Mouse (Mus musculus) fat pad, adult 2 months (tissue): ENCODE measurements around the gene Prkcz.
"Not testable (repeated sequence)": the region's sequence is repeated elsewhere in the genome, so short reads cannot be mapped to it uniquely, and the experiment has no call there.

Source experiments
- DNase-seq: peaks from one replicate; pipeline ENCODE4 v3.0.0-alpha.2; 2011; ENCODE audit warnings: low read depth, low spot score; ENCODE audit errors: extremely low read depth

Gene Prkcz

DNA sequence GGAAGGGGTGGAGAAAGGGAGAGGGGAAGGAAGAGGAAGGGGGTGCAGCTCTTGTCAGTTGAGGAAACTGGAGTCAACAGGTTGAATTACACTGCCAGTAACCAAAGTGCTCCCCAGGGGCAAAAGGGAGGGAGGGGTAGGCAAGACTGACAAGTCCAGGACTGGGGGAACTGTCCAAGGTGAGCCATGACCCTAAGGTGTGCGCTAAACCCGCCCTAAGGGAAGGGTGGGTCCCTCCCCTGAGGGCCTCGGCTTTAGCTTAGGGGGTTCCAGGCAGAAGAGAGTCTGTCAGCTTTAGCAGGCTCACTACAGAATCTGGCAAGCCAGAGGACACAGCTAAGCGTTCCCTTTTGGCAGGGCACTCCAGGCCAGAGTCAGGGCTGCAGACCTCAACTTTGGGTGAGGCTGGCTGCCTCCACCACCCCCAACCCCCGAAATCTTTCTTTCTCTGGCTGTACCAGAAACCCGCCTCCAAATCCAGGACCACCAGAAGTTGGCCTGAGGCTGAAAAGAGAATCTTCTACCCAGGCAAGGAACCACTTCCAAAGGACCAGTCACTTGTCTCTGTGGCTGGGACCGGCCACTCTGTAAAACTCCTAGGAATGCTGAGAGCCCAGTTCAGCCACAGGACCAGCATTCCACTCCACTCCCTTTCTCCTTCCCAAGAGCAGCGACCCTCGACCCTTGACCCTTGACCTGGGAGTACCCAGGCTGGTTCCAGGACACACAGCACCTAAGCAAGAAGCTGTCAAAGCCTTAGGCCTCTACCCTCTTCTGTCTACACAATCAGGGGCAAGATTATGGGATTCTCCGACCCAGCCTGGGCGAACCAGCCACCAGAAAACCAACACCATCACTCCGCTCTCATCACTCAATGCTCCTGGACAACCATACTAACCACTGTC is 1.3 kb downstream of the Prkcz start:
- DNase-seq = no peak

DNA sequence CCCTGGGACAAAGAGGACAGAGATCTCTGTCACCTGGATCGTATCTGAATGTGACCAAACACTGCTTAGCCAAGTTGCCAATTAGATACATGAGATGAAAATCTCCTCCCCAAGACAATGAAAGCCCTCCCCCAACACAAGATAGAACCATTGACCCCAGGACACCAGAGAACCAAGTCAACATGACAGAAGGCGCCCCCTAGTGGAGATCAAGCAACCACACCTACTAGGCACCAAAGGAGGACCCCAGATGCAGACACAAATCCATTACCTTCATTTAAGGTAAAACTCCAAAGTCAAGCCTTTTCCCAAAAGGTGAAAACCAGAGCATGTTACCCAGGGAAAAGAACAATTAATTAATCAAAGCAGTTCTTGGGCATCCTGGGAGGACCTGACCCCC is 3.6 kb downstream of the Prkcz start:
- no peak for DNase-seq

DNA sequence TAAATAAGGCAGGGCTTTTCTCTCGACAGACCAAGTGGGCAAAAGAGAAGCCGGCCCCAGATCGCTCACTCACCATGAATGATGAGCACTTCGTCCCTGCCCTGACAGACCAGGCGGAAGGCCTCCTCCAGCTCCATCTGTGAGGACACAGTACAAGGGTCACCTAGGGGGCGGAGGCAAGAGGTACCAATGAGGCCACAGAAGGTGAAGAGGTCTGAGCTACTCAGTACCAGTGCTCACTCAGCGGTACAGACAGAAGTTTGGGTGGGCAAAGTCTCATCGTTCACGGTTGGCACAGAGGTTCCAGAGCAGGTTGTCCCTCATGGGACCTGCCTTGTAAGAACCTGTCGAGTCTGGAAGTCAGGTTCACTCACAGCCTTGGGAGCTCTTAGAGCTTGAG is 4.8 kb downstream of the Prkcz start:
- no peak for DNase-seq

DNA sequence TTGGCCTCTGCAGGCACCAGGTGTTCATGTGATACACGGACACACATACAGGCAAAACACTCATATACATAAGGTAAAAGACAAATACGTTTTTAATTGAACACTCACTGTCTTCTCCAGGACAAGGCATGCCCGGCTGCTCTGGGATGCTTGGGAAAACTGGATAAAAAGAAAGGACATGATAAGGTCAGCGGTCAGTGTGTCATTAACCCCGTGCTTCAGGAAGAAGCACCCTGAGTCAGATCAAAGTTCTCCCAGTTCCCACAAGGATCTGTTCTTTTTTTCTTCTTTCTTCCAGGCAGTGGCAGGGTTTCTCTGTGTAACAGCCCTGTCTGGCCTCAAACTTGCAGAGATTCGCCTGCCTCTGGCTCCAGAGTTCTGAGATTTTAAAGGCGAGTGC is 6.6 kb downstream of the Prkcz start:
- no peak for DNase-seq

DNA sequence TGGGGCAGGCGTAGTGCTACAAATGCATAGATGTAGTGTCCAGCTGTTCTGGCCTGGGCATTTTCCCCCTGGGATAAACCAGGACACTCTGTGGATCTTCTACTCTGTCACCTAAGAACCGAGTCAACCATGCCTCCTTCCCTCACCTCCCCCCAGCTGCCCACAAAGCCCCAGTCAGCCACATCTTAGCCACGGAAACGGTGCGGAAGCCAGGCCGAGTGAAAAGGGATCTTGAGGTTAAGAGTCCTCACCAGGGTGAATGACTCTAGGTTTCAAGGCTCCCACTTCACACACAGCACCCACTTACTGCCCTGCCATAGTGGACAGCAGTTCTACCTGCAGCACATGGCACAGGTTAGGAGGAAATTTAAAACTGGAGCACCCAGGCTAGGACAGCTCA is 7.1 kb downstream of the Prkcz start:
- no peak for DNase-seq

DNA sequence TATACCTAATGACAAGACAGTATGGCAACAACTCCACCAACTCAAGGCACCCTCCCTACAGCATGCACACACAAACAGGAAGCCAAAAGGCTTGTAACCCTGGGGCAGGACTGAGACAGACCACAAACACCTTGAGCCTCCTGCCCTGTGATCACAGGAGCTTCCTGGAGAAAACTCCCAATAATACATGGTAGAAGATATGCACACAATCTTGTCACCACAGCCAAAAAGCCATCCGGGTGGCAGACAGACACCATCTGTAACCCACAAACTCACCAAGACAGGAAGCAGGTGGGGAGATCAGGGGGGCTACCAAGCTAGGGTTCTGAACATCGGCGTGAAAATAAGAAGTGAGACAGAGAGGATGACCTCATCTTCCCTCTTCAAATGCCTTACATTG is 8.6 kb downstream of the Prkcz start:
- no peak for DNase-seq

DNA sequence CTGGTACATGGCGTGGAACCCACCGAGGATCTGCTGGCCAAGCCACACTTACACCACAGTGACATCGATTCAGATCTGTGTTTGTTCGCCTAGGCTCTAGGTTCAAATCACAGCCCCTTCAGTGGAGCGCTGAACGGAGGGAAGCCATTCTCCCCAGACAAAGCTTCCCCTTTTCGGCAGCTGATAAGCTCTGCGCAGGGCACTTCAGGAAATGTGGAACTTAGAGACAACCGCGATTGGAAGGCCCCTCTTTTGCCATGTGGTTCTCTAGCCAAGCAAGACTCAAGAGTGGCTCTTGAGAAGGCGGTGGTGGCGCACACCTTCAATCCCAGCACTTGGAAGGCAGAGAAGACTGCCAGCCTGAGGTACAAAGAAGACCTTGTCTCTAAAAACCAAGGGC is 14.8 kb downstream of the Prkcz start:
- no peak for DNase-seq

DNA sequence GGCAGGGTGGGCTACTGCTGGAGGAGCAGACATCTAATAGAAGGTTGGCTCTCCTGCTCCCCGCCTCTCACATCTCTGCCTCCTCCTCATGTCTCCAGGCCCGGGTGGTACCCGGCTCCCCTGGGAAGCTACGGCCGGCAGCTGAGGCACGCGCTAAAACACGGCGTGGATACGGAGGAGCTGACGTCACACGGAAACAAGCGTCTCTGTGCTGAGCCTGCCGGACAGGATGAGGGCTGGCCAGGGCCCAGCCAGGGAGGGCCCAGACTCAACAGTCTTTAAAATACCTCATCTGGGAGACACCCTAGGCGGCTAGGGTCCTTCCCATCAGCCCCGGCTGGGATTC is 15.6 kb downstream of the Prkcz start:
- no peak for DNase-seq

DNA sequence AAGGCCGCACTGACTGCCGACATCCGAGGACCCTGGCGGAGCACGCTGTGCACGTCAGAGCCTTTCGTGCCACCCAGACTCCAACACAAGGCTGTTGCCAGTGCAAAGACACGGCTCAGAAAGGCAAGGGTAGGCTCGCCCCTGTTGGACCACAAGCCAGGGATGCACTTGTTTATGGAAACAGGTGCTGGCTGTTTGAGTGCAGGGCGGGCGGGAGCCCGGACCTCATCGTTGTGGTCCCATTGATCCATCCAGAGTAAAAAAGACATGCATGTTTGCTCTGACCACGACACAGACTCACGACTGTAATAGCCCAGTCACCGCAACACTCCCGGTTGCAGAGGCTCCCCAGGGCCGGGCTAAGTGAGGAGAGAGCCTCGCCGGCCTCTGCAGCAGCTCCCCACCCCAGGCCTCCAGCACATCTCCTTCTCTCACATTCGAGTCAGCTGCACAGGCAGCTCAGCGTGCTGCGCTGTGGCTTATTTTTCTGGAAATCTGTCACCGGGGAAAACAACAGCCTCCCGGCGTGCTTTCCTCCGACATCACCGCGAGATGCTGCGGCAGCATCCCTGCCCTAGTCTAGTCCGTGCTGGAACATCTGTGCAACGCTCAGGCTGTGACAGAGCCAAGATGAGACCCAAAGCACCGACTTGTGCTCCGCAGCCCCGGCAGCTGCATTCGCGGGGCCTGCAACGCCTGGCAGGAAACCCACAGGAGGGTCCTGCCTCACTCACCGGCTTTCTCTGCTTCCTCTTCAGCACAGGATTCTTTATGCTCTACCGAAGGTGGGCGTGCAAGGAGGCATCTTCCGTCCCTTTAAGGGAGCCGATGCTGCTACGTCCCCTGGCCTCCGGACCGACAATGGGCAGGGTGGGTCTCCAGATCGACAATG is 16.2 kb downstream of the Prkcz start:
- no peak for DNase-seq

DNA sequence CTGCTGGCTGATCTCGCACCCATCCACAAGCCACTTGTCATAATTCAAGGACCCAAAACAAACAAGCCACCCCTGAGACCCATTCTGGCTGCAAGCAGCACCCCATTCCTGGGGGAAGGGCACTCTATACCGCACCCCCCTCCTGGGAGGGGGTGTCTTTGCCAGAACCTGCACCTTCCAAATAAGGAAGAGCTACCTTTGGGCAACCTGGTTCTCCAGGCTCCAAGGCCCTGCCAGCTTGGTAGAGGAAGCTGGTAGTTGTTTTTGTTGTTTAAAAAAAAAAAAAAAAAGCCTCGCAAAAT is 16.9 kb downstream of the Prkcz start:
- DNase-seq = no peak

DNA sequence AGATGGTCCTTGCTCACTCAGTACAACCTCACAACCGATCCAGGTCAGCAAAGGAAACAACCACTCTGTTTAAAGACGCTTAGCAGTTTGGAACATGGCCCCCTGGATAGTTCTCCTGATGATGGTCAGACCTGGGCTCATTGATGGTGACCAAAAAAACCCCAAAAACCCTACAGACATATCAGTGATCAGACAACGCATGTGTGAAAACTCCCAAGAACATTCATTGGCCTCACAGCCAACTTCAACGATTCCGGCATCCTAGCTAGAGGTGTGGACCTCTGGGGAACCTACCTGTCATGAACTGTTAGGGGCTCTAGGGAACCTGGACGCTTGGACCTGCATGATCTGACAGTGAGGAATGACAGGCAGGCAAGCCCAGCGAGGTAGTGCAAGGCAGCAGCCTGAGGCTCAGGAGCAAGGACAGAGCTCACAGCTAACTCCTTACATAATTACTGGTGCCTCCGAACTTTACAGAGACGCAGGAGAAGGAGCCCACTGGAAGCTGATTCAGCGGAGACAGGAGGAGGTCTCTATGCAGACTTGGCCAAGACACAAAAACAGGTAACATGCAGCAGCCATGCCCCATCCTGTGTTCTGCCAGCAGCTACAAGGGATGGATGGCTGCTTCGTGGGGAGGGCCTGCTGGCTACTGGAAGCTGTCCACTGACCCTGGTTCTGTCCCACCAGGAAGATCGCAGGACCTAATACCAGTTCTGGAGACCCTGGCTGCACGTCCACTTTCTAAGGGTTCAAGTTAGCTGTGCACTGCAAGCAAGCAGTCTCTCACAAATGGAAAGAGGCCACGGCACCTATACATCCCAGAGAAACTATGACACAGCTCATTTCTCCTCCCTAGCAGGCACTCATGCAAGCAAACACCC is 17.5 kb downstream of the Prkcz start:
- no peak for DNase-seq

DNA sequence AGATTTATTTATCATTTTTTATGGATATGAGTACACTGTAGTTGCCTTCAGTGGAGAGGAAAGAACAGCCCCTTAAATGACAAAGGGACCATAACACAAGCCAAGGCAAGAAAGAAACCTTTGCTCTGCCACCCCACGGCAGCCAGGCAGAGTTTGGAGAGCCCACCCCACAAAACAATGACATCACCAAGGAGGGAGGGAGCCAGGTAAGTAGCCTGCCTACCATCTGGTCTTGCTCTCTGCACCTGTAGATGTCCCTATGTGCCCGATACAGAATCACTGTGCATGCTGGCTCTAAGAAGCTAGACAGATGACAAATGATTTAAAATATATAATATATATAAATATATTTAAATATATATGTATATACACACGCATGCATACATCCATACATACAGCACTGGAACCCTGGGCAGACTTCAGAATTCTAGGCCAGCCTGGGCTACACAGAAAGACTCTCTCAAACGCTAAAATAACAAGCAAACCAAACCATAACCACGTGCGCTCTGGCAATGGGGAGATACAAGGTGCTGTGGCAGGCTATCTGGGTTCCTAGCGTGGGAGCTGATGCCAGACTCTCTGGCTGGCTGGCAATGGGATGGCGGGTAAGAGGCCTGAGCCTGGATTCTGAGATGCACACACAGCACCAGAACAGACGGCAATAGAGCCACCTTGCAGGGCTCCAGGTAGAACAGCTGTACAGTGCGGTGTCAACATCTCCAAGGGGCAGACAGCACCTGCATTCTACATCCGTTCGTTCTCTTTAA is 24.7 kb downstream of the Prkcz start:
- no peak for DNase-seq

DNA sequence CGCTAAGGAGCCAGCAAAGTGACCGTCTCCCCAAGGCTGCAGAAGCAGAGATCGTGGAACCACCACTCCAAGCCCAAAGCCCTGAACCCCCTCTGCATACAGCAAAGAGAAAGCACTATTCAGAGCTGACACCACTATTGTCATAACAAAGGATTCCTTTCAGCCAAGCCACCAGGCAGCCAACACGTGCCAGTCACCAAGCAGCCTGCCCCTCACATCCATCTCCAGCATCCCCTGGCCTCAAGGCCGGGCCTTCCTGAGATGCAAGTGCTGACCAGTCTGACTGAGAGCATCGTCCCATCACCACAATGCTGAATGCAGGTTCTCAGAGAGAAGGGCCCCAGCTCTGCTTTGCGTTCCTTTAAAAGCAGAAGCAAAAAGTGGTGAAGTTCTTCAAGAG is 28.9 kb downstream of the Prkcz start:
- DNase-seq = no peak

DNA sequence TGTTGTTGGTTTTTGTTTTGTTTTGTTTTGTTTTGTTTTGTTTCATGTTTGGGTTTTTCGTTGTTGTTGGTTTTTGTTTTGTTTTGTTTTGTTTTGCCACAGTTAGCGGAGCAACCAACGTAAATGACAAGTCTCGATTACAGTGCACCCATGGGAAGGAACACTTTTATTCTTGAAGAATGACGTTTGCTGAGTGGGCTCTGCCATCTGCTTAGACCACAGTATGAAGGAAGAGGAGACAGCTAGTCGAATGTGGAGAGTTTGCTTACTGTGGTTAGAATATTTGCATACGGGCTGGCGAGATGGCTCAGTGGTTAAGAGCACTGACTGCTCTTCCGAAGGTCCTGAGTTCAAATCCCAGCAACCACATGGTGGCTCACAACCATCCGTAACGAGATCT is 32.8 kb downstream of the Prkcz start:
- not testable (repeated sequence) for DNase-seq

DNA sequence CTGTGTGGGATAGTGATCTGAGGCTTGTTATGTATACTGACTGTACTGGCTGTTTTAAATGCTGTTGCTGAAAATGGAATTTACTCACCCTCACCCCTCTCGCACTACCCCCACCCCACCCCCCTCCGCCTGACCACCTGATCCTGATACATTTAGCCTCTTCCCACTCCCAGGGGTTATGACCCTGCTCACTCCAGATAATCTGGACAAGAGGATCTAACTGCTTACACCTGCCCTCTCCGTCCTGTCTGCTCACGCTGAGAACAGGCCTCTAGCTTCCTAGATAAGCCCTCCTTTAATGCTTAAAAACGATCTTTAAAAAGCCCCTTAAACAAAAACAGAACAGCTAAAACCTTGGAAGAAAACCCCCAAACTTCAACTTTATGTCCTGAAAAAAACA is 35.4 kb downstream of the Prkcz start:
- no peak for DNase-seq

DNA sequence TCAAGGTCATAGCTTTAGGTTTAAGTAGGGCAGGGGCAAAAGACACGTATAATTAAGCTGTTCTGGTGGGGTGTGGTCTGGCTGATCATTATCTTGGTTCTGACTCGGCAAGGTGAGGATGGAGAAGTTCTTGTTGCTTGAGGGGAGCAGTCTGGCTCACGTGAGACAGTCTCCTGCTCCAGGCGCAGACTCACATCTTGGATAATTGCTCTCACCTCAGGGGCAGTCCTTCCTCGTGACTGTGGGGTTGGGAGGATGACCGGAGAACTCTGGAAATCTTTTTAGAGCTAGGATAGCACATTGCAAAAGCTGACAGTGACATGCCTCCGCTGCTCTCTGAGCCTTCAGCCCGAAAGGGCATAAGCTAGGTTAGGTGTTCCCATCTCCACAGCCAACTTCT is 36.6 kb downstream of the Prkcz start:
- DNase-seq = no peak

DNA sequence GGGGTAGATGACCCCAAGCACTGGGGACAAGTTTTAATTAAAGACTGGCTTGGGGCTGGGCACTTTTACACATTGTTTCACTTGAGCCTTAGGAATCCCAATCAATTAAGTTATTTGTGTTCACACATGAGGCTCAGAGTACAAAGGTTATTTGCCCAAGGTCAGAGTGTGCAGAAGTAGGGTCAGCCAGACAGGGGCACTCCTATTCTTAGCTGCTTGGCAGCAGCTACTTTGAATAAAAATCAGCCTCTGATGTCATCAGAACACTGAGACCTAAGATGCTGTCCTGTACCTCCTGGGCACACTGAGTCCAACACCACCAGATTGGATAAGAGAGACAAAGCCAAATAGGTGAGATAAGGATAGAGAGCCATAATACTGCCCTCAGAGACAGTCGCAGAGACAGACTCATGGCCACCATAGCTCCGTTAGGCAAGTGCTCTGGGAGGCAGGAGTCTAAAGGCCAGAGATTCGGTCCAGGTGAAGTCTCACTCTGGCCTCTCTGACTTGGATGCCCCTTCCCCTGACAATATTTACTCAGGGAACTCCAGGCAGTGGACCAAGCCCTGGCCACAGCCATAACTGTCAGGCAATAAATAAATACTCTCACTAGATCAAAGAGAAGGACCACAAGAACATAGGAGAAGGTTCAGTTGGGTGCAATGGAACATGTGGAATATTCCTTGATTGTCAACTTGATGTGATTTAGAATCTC is 37.9 kb downstream of the Prkcz start:
- no peak for DNase-seq

DNA sequence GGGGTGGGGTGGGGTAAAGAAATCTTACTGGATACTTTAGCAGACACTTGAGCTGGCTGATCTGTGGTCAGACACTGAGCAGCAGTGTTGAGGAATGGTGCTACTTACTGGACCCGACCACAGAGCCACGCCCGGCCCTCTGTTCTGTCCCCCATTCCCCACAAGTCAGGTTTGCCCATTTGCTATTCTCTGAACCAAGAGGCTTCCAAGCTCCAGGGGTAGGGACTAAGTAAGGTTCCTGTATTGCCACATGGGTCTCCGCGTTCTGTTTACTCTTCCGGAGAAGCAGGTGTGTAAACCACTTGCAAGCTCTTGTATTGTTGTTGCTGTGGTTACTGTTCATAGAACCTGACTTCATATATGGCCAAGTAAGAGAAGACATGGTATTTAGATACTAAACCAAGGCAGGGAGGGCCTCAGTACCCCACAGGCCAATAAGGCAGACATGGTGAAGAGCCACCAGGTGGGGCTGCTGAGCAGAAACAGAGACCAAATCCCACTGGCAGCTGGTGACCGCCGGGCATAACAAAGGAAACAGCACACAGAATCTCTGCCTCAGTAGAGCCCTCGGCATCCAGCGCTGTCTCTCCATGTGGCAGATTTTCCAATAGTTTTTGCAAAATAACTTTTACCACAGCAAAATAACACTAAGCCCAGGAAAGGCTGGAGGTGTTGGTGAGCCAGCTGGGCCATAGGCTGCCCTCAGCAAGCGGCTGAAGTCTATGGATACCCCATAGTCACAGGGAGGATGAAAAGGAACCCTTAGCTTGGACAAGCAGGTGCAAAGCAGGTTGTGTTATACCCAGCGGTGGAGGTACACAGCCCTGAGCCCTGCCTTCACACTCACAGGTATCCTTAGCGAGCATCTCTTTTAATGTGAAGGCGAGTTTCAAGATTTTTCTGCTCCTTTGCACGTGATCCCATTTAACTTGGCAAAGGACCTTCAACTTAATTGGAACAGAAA is 40.6 kb downstream of the Prkcz start:
- DNase-seq = no peak

DNA sequence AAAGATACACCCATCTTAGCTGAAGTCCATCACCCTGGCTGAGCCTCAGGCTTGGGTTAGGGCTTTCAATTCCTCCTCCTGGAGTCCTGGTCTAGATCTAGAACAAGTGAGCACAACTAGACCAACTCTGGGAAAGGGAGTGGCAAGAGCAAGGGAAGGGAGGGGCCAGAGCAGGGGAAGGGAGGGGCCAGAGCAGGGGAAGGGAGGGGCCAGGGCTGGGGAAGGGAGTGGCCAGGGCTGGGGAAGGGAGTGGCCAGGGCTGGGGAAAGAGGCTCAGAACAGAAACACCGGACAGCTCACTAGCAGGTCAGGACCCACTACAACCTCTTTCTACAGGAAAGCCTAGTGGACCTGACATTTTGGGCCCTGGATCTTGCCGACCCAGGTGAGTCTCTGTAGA is 42.9 kb downstream of the Prkcz start:
- DNase-seq = no peak
